Mouse (Mus musculus) lung, adult 18-20 months (tissue): ENCODE results near the gene Shpk.

ENCODE experiments used
- DNase-seq, 2 experiments: peaks; one replicate each; pipeline ENCODE4 v3.0.0; 2022; ENCODE audit warnings: mixed read lengths in 2 of 2

Gene Shpk

GRCm38 (mm10) chr11:73199230-73199712, at the start of gene Shpk:
TSS of gene Shpk (plus strand) at chr11:73199460.
- peak; percentile 97 for DNase-seq

GRCm38 (mm10) chr11:73155071-73155470, 44.2 kb upstream of the Shpk start:
- no peak for DNase-seq

GRCm38 (mm10) chr11:73159957-73160810, 39.1 kb upstream of the Shpk start, which contains the start of gene P2rx5:
TSS of gene P2rx5 (plus strand) at chr11:73160421.
- DNase-seq: peak; percentile 40 to 43

GRCm38 (mm10) chr11:73160811-73161200, 38.5 kb upstream of the Shpk start:
- DNase-seq: peak; percentile 62 to 70

GRCm38 (mm10) chr11:73161616-73162015, 37.6 kb upstream of the Shpk start:
- no peak for DNase-seq

- no peak for DNase-seq
Measured at GRCm38 (mm10) chr11:73162284-73162683, 37.0 kb upstream of the Shpk start.

GRCm38 (mm10) chr11:73168071-73168470, 31.2 kb upstream of the Shpk start:
- no peak for DNase-seq

GRCm38 (mm10) chr11:73168576-73168975, 30.7 kb upstream of the Shpk start:
- no peak for DNase-seq

- peak; percentile 42 to 62 for DNase-seq
Measured at GRCm38 (mm10) chr11:73169231-73169630, 30.0 kb upstream of the Shpk start.

- DNase-seq: peak; percentile 92 to 94
Measured at GRCm38 (mm10) chr11:73172186-73172585, 27.1 kb upstream of the Shpk start.

GRCm38 (mm10) chr11:73175612-73176011, 23.6 kb upstream of the Shpk start:
- peak; percentile 89 to 93 for DNase-seq

- DNase-seq: no peak
Measured at GRCm38 (mm10) chr11:73176186-73176585, 23.1 kb upstream of the Shpk start.

- peak; percentile 96 to 98 for DNase-seq
Measured at GRCm38 (mm10) chr11:73176608-73177508, 22.4 kb upstream of the Shpk start, which contains the start of the genes Emc6 and Tax1bp3. TSS of gene Emc6 (minus strand) at chr11:73177037. TSS of gene Tax1bp3 (plus strand) at chr11:73177083.

- DNase-seq: peak; percentile 87 to 91
Measured at GRCm38 (mm10) chr11:73177509-73177875, 21.8 kb upstream of the Shpk start.

- DNase-seq: no peak
Measured at GRCm38 (mm10) chr11:73177895-73178294, 21.4 kb upstream of the Shpk start.

- no peak for DNase-seq
Measured at GRCm38 (mm10) chr11:73185872-73186615, 13.2 kb upstream of the Shpk start.

- no peak for DNase-seq
Measured at GRCm38 (mm10) chr11:73187231-73187630, 12.0 kb upstream of the Shpk start.

GRCm38 (mm10) chr11:73193047-73193446, 6.2 kb upstream of the Shpk start:
- no peak for DNase-seq

GRCm38 (mm10) chr11:73194444-73194843, 4.8 kb upstream of the Shpk start:
- no peak for DNase-seq

GRCm38 (mm10) chr11:73198190-73198589, 1.1 kb upstream of the Shpk start:
- no peak for DNase-seq

GRCm38 (mm10) chr11:73198603-73199229, 544 bp upstream of the Shpk start, which contains the start of gene Ctns:
TSS of gene Ctns (minus strand) at chr11:73199042.
- peak; percentile 89 for DNase-seq

GRCm38 (mm10) chr11:73199879-73200278, 619 bp downstream of the Shpk start:
- DNase-seq: peak in 1 of 2 experiments; percentile 33
